Mouse (Mus musculus) embryonic fibroblast, embryonic 13.5 days (primary cell): ENCODE measurements around the gene Slc25a22.

Source experiments
- CTCF ChIP-seq: IDR thresholded peaks from 2 replicates; pipeline ENCODE4 v1.5.1; 2011; ENCODE audit warnings: mild to moderate bottlenecking, control low read depth, low read length, moderate library complexity, borderline replicate concordance; ENCODE audit not compliant: insufficient read depth
- POLR2A ChIP-seq: IDR thresholded peaks from 2 replicates; pipeline ENCODE4 v1.6.1; 2011; ENCODE audit warnings: low read depth, mild to moderate bottlenecking, control low read depth, low read length, moderate library complexity

DNA sequence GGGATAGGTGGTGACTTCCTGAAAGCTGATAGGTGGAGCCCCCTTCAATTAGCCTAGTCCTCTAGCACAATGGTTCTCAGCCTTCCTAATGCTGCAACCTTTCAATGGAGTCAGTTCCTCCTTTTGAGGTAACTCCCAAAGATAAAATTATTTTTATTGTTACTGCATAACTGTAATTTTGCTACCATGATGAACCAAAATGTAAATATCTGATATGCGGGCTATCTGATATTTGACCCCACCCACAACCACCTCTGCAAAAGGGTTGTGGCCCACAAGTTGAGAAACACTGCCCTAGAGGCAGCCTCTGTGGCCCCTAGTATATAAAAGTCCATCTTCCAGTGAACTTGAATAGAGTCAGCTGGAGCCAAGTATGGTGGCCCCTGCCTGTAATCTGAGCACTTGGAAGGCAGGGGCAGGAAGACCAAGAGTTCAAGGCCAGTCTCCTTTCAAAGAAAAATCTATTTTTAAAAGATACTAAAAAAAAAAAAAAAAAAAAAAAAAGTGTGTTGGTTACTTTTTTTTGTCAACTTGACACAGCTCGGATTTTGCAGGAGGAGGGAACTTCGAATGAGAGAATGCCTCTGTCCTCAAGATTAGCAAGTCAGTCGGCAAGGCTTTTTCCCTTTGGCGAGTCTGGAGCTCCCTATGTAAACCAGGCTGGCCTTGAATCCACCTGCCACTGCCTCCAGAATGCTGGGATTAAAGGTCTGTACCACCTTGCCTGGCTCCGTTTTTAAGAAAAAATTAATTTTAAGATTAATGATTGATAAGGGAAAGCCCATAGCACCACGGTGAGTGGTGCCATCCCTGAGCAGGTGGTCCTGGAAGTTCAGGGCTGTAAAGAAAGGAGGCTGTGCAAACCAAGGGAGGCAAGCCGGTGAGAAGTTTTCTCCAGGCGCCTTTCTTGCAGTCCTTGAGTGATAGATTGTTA is 47.1 kb downstream of the Slc25a22 start:
- TF ChIP-seq CTCF (no peak), POLR2A (no peak)
